ENCODE assay signal across 9 mouse cellular contexts in genomic region chr19:44281825-44282447, GRCm38 (mm10). TPM values are rescaled to one million over a fixed set of nuclear protein-coding genes. Genes with fewer than 3 reads are reported as not detected.
DNase-seq lines count a peak whose midpoint lies in the region; ATAC-seq and TF ChIP-seq lines count a peak whose summit lies in the region.
"Not testable (repeated sequence)": the region's sequence is repeated elsewhere in the genome, so short reads cannot be mapped to it uniquely, and the experiment has no call there.
"Had no signal": no experiment of that assay in that cellular context is flagged by ENCODE, and none has a peak within 500 bp of the region (broad histone marks: within the 10 kb centered on the region; RNA-seq: fewer than 3 reads in every experiment).

No protein-coding gene starts in this region.

- H3K4me3 ChIP-seq in ES-E14 (ENCODE audit: insufficient read depth in 1 of 2, low read depth in 1 of 2, low read length in 2 of 2, poor library complexity in 1 of 2, severe bottlenecking in 1 of 2): peak overlapping the region in 1 of 2 experiments; percentile 45; a peak in 1 of 4 replicates
- H3K4me3 ChIP-seq in embryonic facial prominence, embryonic 15.5 days (replicated peaks); heart, embryonic 13.5 days; limb, embryonic 11.5 days (ENCODE audit: low read depth, low read length); liver, postnatal 0 days (ENCODE audit: low read depth, low read length); midbrain, embryonic 13.5 days (replicated peaks); olfactory bulb, adult 2 months (ENCODE audit: insufficient read depth, low read depth, low read length): not testable (repeated sequence)

- TF ChIP-seq EP300 in liver, postnatal 0 days (IDR thresholded peaks at IDR 0.05; ENCODE audit: low read depth): not testable (repeated sequence)

- not testable (repeated sequence) for H3K9me3 ChIP-seq in ES-E14 (ENCODE audit: control insufficient read depth, insufficient read depth, low read depth, low read length); embryonic facial prominence, embryonic 15.5 days (replicated peaks); heart, embryonic 13.5 days; limb, embryonic 11.5 days (ENCODE audit: control insufficient read depth, low read length); liver, postnatal 0 days (ENCODE audit: low read length); midbrain, embryonic 13.5 days

- TF ChIP-seq CTCF in liver, postnatal 0 days (IDR thresholded peaks at IDR 0.05; ENCODE audit: low read depth); olfactory bulb, adult 2 months (IDR thresholded peaks at IDR 0.05; ENCODE audit: insufficient read depth, low read depth, low read length): not testable (repeated sequence)

- peak overlapping the region; percentile 50; the same call in 1 of the 2 replicates for H3K9ac ChIP-seq in ES-E14 (ENCODE audit: insufficient read depth, low read depth, low read length, poor library complexity, severe bottlenecking)
- H3K9ac ChIP-seq in embryonic facial prominence, embryonic 15.5 days; heart, embryonic 13.5 days; limb, embryonic 11.5 days (ENCODE audit: low read length); liver, postnatal 0 days (replicated peaks); midbrain, embryonic 13.5 days (replicated peaks): not testable (repeated sequence)

- H3K36me3 ChIP-seq in ES-E14 (ENCODE audit: control insufficient read depth, insufficient read depth, low read length, poor library complexity, severe bottlenecking); embryonic facial prominence, embryonic 15.5 days; heart, embryonic 13.5 days; limb, embryonic 11.5 days (ENCODE audit: control insufficient read depth, insufficient read depth, low read length); liver, postnatal 0 days (replicated peaks; ENCODE audit: insufficient read depth, low read length); midbrain, embryonic 13.5 days: not testable (repeated sequence)

- 15% methylated on average over 1 of the region's 1 CpGs for WGBS in embryonic facial prominence, embryonic 15.5 days
- 50% methylated on average over 1 of the region's 1 CpGs for WGBS in heart, embryonic 13.5 days
- WGBS in limb, embryonic 11.5 days: 0% methylated on average over 1 of the region's 1 CpGs
- WGBS in liver, postnatal 0 days (ENCODE audit: insufficient replicate concordance): 16% methylated on average over 1 of the region's 1 CpGs
- 72% methylated on average over 1 of the region's 1 CpGs for WGBS in midbrain, embryonic 13.5 days
- 16% methylated on average over 1 of the region's 1 CpGs for WGBS in olfactory bulb, adult 2 months

- not testable (repeated sequence) for TF ChIP-seq POLR2A in olfactory bulb, adult 2 months (IDR thresholded peaks at IDR 0.05; ENCODE audit: insufficient read depth, low read depth, low read length)

- in situ Hi-C loops in ES-E14 (cut with MboI; ENCODE audit: low sequenced_read_pairs in 2 of 2, unreplicated experiment in 2 of 2): not testable (repeated sequence)

- not testable (repeated sequence) for H3K27me3 ChIP-seq in embryonic facial prominence, embryonic 15.5 days; heart, embryonic 13.5 days (replicated peaks); limb, embryonic 11.5 days (ENCODE audit: control insufficient read depth, insufficient read depth, low read length); liver, postnatal 0 days (ENCODE audit: insufficient read depth, low read length); midbrain, embryonic 13.5 days

- peak overlapping the region; percentile 73 for H3K27ac ChIP-seq in ES-E14 (ENCODE audit: insufficient read depth, low read depth, low read length, poor library complexity, severe bottlenecking)
- peak overlapping the region; percentile 85 for H3K27ac ChIP-seq in embryonic facial prominence, embryonic 15.5 days (replicated peaks)
- H3K27ac ChIP-seq in heart, embryonic 13.5 days (replicated peaks): peak overlapping the region; percentile 79
- H3K27ac ChIP-seq in limb, embryonic 11.5 days (replicated peaks; ENCODE audit: low read depth, low read length): peak overlapping the region; percentile 77
- H3K27ac ChIP-seq in liver, postnatal 0 days (ENCODE audit: low read depth): peak overlapping the region; percentile 62
- peak overlapping the region; percentile 76 for H3K27ac ChIP-seq in midbrain, embryonic 13.5 days
- H3K27ac ChIP-seq in olfactory bulb, adult 2 months (ENCODE audit: insufficient read depth, low read depth, low read length): peak overlapping the region; percentile 78

- not testable (repeated sequence) for DNase-seq in ES-E14 (ENCODE audit: low read depth, low spot score); limb, embryonic 11.5 days (ENCODE audit: low spot score); liver, postnatal 0 days
- DNase-seq in induced T-regulatory cell, adult 2 months (ENCODE audit: low read depth): peak; percentile 32

- ATAC-seq in embryonic facial prominence, embryonic 15.5 days (ENCODE audit: insufficient number of reproducible peaks, low FRiP score, low TSS enrichment, low read depth); heart, embryonic 13.5 days (ENCODE audit: extremely low read depth, insufficient number of reproducible peaks, low FRiP score, low TSS enrichment); limb, embryonic 11.5 days (ENCODE audit: insufficient number of reproducible peaks, low FRiP score, low TSS enrichment, low read depth); liver, postnatal 0 days; midbrain, embryonic 13.5 days: not testable (repeated sequence)

- not testable (repeated sequence) for H3K4me2 ChIP-seq in embryonic facial prominence, embryonic 15.5 days (replicated peaks); heart, embryonic 13.5 days
- peak overlapping the region; percentile 15; the same call in 1 of the 2 replicates for H3K4me2 ChIP-seq in limb, embryonic 11.5 days (ENCODE audit: low read depth, severe bottlenecking)
- 0 out of 2 replicates have a peak overlapping the region, but pooled peaks have one; percentile 7 for H3K4me2 ChIP-seq in liver, postnatal 0 days (ENCODE audit: low read depth, low read length)
- H3K4me2 ChIP-seq in midbrain, embryonic 13.5 days (replicated peaks): peak overlapping the region; percentile 19; the same call in 1 of the 2 replicates

- H3K4me1 ChIP-seq in ES-E14 (ENCODE audit: control insufficient read depth in 2 of 2, insufficient read depth in 2 of 2, low read length in 2 of 2, poor library complexity in 1 of 2): peaks cover 27 to 39% of the 10 kb centered on the region in 2 experiments
- peaks cover 49% of the 10 kb centered on the region for H3K4me1 ChIP-seq in embryonic facial prominence, embryonic 15.5 days
- H3K4me1 ChIP-seq in heart, embryonic 13.5 days: peaks cover 70% of the 10 kb centered on the region
- peaks cover 35% of the 10 kb centered on the region for H3K4me1 ChIP-seq in limb, embryonic 11.5 days (ENCODE audit: control insufficient read depth, insufficient read depth, low read length)
- H3K4me1 ChIP-seq in liver, postnatal 0 days (ENCODE audit: insufficient read depth): peaks cover 54% of the 10 kb centered on the region
- peaks cover 45% of the 10 kb centered on the region for H3K4me1 ChIP-seq in midbrain, embryonic 13.5 days (replicated peaks)
- H3K4me1 ChIP-seq in olfactory bulb, adult 2 months (ENCODE audit: control insufficient read depth, insufficient read depth, low read length): peaks cover 25% of the 10 kb centered on the region

RNA-seq across cellular contexts. Expression of gene Scd2, which starts 11.5 kb away (rescaled TPM):
- 284 and 303 TPM in 2 replicates for total RNA-seq in ES-E14 (2012; rRNA removed)
- polyA plus RNA-seq in embryonic facial prominence, embryonic 15.5 days (2015; fragmentation: Nextera tagmentation; extraction: Ambion mirVana): 179 and 181 TPM in 2 replicates
- 124 and 130 TPM in 2 replicates for polyA plus RNA-seq in heart, embryonic 13.5 days (2015; fragmentation: Nextera tagmentation; extraction: Ambion mirVana)
- polyA plus RNA-seq in limb, embryonic 11.5 days (2014; fragmentation: Nextera tagmentation; extraction: Ambion mirVana): 309 and 322 TPM in 2 replicates
- polyA plus RNA-seq in liver, postnatal 0 days (2015; fragmentation: Nextera tagmentation; extraction: Ambion mirVana): 5.9 and 6.2 TPM in 2 replicates
- polyA plus RNA-seq in midbrain, embryonic 13.5 days (2015; fragmentation: Nextera tagmentation; extraction: Ambion mirVana): 254 and 259 TPM in 2 replicates
- polyA plus RNA-seq in olfactory bulb, adult 2 months (2012; ENCODE audit: insufficient read depth, insufficient read length, low replicate concordance, missing spikeins): 299 and 337 TPM in 2 replicates

RNA-seq across cellular contexts. Expression of gene Scd4, which starts 51.0 kb away (rescaled TPM):
- 0.13 TPM in 1 of 2 replicates, not detected in the other for total RNA-seq in ES-E14 (2012; rRNA removed)
- polyA plus RNA-seq in embryonic facial prominence, embryonic 15.5 days (2015; fragmentation: Nextera tagmentation; extraction: Ambion mirVana): 0.16 and 0.39 TPM in 2 replicates
- polyA plus RNA-seq in heart, embryonic 13.5 days (2015; fragmentation: Nextera tagmentation; extraction: Ambion mirVana): 0.49 and 0.69 TPM in 2 replicates
- 0.09 TPM in 1 of 2 replicates, not detected in the other for polyA plus RNA-seq in limb, embryonic 11.5 days (2014; fragmentation: Nextera tagmentation; extraction: Ambion mirVana)
- polyA plus RNA-seq in liver, postnatal 0 days (2015; fragmentation: Nextera tagmentation; extraction: Ambion mirVana): not detected in 2 replicates
- polyA plus RNA-seq in midbrain, embryonic 13.5 days (2015; fragmentation: Nextera tagmentation; extraction: Ambion mirVana): 0.08 TPM in 2 replicates
- not detected in 2 replicates for polyA plus RNA-seq in olfactory bulb, adult 2 months (2012; ENCODE audit: insufficient read depth, insufficient read length, low replicate concordance, missing spikeins)
- polyA plus RNA-seq: embryonic facial prominence, embryonic 11.5 days had no signal

Comparison
In these comparisons a context has a peak if more than half of its experiments do, and no peak if none do; other contexts are left out.
1. RNA of gene Scd2, which starts 11.5 kb away (polyA plus RNA-seq): 309 to 322 TPM in limb, embryonic 11.5 days, 299 to 337 TPM in olfactory bulb, adult 2 months, 254 to 259 TPM in midbrain, embryonic 13.5 days, 179 to 181 TPM in embryonic facial prominence, embryonic 15.5 days and 124 to 130 TPM in heart, embryonic 13.5 days; 5.9 to 6.2 TPM in liver, postnatal 0 days; every median in the first group is over 10 times any median in the second.
2. Peak in every context shown above with its lines, with median percentiles within 50 percentile points of each other: H3K27ac ChIP-seq.